Mouse (Mus musculus) layer of hippocampus, postnatal 25 days (tissue): ENCODE measurements at regions not wholly inside any gene's neighbourhood (a gene's known extent, or its start where the extent isn't known, plus 50 kb on each side); places are given as distances from the start of the nearest gene placed in this dataset.

Experiments
- DNase-seq, 2 experiments: peaks; one replicate each; pipeline ENCODE4 v3.0.0; 2022; ENCODE audit warnings: mixed read lengths in 2 of 2, low spot score in 1 of 2; ENCODE audit errors: extremely low spot score in 1 of 2

DNA sequence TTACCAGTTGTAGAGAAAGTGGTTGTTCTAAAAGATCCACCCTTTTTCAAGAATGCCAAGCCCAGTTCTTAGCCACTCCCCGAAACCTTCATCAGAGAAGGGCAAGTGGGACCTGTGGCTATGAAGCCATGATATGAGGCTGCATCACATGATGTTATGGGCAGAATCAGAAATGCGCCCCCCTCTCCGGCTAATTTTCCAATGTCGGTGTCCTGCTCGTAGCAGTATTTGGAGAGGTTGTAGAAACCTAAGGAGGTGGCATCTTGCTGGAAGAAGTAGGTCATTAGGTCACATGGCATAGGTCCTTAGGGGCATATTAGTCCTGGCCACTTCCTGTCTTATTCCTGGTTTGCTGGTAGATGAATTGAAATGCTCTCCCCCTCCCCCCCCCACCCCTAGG is 460.1 kb downstream of the Ccdc171 start:
- no peak for DNase-seq

DNA sequence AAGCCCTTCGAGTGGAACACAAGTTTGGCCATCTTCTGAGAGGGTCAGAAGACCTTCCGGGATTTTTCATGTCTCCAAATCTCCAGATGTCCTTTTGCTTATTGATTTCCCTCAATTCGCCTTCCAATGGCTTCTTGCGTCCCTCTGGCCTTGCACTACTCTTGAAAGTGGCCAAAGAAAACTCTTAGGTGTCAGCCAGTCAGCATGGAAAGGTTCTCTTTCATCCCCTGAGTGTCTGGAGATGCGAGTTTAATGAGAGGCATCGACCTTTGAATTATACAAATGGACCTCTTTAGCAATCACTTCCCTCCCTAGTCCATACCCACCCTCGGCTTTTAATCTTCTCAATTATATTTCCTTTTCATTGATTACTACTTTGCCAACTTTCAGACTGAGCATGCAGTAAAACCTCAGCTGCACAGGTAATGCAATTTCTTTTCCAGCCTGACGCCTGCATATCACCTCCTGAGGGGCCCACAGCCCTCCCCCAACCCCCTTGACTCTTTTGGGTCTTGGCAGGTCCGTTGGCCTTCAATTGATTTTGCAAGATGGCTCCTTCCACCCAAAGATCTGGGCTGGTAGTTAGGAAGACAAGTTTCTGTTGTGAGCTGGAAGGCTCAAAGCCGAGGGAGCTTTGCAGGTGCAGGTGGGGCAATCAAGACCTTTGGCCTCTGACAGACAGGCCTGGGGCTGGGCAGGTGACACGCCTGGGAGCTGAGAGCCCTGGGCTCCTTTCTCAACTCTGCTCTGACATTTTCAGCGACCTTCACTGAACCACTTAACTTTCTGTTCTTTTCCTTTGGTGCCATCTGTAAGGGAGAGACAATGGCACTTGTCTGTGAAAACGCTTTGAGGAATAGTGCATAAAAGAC is 461.8 kb downstream of the Ccdc171 start:
- DNase-seq: no peak

DNA sequence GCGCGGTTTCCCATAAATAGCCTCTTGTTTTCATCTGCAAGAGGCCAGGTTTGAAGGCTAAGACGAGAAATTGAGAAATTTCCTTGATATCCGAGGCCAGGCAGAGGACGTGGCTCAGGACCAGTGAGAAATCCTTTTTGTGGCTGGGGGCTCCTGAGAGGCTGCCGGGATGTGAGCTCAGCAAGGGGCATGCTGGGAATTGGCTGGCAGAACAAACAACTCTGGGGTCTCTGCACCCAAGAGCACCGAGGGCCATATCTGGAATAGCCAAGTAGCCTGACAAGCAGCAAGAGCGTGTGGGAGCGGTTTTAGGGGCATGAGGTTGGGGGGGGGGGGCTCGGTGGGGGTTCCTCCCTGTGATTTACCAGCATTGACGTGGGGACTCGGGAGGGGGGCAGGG is 462.5 kb downstream of the Ccdc171 start:
- DNase-seq: no peak

DNA sequence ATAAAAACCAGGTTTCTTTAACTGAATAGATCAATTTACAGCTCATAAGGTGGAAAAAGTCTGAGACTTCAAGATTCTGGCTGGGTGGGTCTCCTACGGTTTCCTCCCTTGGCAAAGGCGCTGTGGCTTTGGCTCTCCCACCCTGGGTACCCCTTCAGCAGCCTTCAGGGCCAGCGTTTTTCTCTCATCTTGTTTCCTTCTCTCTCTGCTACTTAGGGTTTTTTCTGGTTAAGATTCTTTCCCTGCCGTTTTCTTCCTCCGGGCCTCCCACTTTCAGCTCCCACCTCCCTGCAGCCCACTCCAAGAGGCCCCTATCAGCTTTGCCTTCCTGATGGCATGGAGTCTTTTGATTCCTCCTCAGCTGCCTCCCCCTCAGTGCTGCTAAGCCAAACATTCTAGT is 463.0 kb downstream of the Ccdc171 start:
- no peak for DNase-seq

DNA sequence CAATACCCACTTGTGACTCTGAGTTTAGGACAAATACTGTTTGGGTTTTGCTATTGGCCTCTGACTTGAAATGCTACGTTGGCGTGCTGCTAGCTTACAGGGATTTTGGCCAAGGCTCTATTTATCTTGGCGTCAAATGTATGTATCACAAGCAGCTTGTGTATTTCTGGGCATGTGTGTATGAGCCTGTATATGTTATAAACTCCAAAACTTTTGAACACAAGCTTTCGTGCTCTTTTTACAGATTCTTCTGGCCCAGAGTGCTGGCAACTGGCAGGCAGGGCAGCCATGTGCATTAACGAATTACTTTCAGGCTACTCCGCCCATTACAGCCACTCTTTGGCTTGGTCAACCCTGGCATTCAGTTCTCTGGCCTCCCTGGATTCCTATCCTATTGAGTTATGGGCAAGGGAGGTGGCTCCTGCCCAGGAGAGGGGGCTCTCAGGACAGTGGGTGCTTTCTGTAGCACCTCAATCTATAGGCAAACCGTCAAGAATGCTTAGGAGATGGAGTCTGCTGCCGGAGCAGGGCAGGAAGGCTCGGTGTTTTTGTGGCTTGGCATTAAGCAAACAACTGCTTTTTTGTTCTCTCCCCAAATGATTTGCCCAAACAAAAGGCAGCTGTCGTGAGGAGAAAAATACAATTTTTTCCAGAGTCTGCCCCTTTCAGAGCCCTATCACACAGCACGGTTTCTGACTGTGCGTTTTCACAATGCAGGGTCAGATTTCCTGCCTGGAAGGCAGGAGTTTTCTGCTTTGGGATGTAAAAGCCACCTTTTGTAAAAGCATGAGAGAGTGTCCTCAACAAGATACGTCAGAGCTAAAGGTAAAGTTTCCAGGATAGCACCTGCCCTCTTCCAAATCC is 465.0 kb downstream of the Ccdc171 start:
- no peak for DNase-seq

DNA sequence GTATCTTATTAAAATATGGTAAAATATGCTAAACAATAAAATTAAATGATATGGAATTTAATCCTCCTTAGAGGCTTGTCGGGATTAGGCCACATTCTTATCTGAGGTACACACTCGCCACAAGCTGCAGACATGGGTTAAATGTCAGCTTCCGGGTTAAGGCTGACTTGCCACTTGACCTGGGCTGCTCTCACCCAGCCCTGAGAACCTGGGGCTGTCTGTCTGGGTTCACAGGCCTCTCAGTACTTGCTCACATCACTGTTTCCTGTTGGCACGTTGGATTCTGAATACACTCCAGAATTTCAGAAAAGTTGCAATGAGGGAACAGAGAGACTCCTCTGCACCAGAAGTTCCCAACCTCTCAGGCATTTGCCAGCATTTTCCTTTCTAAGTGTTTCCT is 465.9 kb downstream of the Ccdc171 start:
- DNase-seq: no peak

DNA sequence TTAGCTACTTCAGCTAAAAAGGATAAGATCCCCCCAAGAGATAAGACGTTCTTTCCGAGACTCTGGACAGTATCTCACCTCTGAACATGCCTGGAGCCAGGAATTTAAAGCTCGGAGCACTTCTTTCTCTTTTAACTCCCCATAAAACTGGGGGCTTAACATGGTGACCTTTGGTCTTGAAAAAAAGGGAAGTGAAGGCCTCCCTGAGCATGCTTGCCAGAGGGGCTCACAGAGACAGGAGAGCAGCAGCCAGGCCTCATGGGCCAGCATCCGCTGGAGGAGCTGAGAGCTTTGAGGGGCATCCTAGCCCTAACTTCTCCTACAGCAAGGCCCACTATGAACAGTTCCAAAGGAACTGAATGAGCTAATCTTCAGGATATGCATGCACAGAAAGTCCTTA is 471.7 kb downstream of the Ccdc171 start:
- no peak for DNase-seq

DNA sequence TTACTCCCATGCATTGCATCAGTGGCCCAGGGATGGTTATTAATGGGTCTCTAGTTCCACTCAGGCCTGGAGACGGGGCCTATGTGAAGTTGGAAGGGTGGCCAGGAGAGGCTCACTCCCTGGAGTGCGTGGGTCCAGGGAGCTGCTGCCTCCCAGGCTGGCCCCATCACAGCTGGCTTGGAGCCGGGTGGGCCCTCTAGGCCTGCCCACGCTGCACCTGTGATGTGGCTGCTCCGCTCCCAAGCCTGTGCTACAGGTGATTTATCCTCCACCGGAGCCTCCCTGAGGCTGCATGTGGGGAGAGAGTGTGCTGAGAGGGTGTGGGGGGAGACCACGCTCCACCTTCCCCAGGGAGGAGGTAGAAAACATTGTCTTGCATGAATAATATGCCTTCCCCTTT is 476.3 kb downstream of the Ccdc171 start:
- DNase-seq: no peak

DNA sequence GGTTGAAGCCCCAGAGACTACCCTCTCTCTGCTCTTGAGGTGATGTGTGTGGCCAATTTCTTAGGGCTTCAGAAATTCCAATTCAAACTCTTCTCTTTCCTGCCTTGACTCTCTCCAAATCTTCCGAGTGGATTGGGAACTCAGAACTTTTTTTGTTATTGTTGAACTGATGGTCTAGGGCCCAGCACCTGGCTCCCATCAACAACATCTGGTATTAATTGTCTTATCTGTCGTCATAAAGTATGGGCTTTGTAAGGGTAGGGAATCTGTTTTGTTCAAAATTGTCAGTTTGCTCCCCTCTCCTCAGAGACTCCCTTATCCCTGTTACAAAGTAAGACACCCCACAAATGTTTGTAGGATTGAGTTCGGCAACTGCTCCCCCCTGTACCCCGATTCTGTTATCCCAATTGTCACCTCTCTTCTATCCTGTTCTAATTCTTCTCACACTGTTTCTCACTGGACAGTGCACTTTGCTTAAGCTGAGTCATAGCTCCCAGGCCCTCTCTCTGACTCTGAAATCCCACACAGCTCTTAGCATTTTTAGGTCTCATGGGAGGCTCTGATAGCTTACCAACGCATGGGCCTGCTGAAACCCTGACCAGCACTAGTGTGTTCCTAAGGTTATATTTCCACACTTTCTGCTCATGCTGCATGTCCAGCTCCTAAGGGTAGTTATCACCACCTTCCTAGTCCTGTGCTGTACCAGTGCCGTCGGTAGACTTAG is 478.9 kb downstream of the Ccdc171 start:
- DNase-seq: no peak

DNA sequence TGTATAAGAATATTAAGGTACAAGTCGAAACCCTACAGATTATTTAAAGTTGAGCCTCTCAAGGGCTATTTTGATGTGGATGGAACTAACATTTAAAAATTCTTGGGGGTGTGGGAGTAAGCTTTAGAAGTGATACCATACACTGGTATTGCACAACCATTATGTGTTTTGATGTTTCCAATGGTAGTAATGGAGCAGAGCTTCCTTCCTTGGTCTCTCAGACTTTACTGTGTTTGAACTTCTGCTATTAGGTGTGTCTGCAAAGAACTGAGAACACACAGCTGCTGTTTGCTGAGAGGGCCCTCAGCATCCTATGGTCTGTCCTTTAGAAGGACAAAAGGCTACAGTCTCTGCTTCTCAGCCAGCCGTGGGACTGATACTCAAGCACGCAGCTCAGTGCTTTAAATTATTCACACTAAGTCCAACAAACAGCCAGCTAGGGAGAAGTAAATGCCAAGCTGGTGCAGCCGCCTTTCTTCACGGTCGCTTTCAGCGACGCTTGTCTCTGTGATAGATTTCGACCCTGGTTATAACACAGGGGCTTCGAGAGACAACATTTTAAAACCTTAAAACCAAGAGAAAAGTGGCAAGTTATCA is 479.5 kb downstream of the Ccdc171 start:
- no peak for DNase-seq

DNA sequence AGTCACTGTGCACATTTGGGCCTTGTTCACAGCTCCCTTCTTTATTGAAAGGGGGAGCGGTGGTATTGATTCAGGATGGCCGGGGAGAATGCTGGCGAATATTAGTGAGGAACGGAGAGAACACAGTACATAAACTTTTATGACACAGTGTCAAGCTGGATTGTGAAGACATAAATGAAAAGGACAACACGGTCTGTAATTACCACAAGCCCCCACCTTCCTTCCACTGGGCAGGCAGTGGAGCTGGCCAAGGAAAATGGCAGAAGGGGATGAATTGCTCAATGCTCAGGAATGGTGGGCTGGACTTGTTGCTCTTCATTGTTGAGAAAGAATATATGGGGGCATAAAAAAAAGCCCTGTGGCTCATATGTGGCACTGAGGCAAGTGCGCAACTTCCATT is 486.6 kb downstream of the Ccdc171 start:
- no peak for DNase-seq

DNA sequence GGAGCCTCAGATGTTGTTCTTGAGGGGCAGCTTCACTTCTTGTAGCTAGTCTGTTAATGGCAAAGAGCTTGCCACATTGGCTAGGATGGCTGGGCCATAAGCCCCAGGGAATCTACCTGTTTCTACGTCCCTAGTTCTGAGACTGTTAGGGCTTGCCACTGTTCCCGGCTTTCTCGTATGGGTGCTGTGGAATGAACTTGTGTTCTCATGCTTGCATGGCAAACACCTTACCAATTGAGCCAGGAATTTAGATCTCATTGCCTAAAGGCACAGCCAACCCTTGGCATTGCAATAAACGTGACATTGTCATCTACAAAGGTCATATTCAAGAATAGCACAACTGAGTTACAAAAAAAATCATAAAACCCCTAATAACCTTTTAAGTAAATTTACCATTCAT is 489.8 kb downstream of the Ccdc171 start:
- DNase-seq: no peak

DNA sequence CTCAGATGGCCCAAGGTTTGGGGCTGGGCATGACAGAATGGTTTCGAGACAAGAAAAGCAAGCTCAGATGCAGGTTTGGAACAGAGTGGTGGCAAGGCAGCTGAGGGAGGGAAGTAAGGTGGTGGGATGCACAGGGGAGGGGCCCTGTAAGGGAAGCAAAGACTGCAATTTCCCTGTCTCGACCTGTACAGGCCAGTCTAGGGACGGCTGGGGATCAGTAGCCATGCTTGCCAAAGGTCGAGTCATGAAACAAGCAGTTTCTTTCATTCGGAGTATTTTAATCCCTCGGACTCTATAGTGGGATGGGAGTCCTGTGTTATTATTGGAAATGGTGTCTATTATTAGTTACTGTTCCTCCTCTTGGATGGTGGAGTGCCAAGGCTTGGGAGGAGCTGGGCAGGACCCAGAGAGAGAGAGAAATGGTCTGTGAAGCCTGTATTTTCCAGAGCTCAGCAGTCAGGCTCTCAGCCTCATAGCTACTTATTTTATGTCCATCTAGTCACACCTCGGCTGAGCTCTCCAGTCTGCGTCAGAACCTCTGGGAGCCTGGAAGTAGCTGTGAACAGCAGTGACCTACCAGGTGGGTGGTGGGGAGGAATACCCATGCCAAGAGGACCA is 490.3 kb downstream of the Ccdc171 start:
- no peak for DNase-seq

DNA sequence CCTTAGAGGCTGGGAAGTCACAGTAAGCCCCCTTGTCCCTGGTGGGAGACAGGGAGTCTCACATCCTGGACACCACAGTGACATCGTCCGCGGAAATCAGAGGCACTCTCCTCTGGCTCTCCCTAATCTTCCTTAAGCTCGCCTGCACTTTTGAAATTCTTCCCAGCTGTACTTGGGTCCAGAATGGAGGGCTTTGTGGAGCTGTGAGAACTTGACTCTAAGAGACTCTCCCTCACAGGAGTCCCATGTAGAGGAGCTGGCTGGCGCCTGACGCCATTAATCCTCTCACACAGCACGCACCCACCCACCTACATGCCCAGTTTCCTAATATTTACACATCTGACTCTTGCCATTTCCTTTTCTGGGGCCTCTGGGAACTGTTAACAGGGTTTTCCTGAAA is 492.8 kb downstream of the Ccdc171 start:
- no peak for DNase-seq

DNA sequence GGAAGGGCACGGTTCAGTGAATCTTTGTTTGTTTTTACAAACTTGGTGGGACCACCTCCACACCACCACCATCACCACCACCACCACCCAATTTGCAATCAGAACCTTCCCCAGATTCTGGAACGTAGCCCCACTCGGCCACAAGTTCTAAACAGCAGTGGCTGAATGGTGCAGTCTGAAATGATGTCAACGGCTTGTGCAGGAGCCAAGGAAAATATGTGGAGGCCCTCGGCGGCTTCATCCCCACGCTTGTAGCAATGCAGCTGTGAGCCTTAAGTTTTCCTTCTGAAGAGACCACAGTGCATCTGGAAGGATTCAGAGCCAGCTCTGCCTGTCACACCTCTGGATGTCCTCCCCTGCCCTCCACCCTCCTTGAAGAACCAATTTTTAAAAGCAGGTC is 493.4 kb downstream of the Ccdc171 start:
- DNase-seq: no peak

DNA sequence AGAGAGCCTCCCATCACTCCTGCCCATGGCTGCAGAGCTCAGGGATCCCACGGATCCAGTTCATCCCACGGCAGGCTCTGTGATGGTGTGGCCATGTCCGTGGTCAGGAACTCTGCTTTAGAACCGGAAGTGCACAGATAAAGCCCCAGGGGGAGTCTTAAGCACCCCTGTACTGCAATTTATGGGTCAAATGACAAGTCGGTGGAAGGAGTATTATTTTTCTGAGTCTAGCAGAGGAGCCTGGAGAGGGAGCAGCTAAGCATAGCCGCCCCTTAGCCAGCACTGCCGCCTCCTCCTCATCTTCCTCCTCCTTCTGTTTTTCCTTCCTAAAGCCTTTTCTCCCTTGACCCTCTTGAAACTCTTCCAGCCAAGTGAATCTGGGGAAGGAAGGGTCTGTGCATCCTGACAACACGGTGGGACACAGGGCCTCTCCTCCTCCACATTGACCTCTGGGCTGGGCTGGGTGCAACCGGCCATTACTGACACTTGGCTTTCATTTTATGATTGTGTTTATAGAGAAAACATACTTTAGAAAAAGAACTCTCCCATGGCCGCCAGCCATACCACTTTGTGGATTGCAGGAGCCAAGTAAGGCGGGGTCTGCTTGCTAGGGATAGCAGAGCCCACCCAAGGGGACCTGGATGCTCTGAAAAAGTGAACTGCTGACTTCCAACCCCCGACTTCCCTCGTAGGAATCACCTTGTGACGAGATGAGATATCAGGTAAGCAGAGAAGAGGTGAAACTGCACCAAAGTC is 494.3 kb downstream of the Ccdc171 start:
- no peak for DNase-seq

DNA sequence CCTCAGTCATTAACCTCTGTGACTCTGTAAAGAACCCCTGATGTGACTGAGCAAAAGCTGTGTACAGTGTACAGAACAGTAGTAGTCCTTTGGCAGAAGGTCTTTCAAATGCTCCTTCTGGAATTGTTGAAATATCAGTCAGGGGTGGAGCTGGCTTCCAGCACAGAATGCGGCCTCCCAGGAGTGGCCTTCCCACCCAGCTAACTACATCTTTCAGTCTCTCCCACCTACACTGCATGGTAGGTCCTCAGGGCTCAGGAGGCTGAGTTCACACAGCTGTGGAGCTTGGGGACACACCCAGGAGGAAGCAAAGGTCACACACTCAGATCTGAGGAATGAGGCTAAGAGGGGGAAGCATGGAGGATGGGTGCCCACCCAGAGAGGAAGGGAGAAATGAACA is 495.3 kb downstream of the Ccdc171 start:
- no peak for DNase-seq

DNA sequence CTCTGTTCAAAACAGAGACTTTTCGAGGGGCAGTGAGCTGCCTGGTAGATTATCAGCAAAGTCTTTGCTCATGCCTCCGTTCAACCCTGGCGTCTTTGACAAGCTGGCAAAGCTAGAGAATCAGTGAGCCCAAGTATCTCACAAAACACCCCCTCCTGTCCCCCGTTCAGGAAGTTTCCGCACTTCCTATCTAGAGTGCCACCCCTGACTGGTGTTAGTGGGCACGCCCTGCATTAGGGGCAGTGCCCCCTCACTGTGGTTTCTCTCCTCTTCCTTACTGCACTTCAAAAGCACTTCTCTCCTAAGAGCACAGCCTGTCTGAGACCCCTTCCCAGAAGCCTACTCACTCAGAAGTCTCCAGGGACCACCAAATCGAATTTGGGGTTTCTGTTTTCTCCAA is 497.0 kb downstream of the Ccdc171 start:
- no peak for DNase-seq

DNA sequence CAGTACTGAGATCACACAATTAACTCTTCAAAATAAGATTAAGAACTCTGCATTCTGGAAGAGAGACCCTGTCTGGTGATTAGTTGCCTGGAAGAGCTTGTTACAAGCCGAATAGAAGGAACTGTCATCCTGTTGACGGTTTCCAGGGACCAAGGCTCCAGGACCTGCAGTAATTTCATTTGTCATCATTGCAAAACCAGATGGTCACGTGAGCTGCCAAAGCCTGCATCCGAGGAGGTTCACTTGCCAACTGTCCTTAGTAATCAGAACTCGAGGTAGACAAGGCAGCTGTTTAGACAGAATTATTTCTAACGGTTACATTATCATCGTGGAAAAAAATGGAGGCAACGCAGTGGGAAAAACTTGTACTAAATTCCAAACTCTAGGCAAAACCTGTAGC is 500.8 kb downstream of the Ccdc171 start:
- no peak for DNase-seq

DNA sequence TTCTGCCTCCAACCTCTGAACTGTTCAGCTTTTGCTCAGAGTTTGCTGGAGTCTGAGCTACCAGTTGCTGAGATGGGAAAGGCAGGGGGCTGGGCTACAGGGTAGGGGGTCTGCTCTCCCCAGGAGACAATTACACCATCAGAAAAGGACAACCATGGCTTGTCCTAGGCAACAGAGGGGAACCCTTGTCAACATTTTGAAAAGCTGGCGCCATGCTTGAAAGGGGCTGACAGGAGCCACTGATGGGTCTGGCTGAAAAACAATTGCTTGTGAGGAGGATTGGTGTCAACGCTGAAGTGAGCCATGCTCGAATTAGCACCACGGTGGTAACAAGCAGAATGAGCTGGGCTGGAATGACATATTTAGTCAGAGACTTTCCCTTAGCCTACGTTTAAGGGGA is 502.8 kb downstream of the Ccdc171 start:
- no peak for DNase-seq
